Mouse (Mus musculus) C2C12 (cell line): ENCODE results near the gene Myo1f. TPM values are rescaled to one million over a fixed set of nuclear protein-coding genes. Genes with fewer than 3 reads are reported as not detected.
"Not testable (repeated sequence)": the region's sequence is repeated elsewhere in the genome, so short reads cannot be mapped to it uniquely, and the experiment has no call there.

Experiments
- H3K27me3 ChIP-seq: one replicate; pipeline ENCODE4 v1.6.1; 2011; ENCODE audit not compliant: control insufficient read depth, insufficient read depth, insufficient read length
- H3K36me3 ChIP-seq: one replicate; pipeline ENCODE4 v1.6.1; 2011; ENCODE audit not compliant: control insufficient read depth, insufficient read depth
- H3K4me3 ChIP-seq: one replicate; pipeline ENCODE4 v1.5.1; 2011; ENCODE audit warnings: mild to moderate bottlenecking, control low read depth; ENCODE audit not compliant: poor library complexity, insufficient read depth, severe bottlenecking
- H3K79me2 ChIP-seq: one replicate; pipeline ENCODE4 v1.6.1; 2011; ENCODE audit not compliant: control insufficient read depth, insufficient read depth
- H3K79me3 ChIP-seq: one replicate; pipeline ENCODE4 v1.6.1; 2011; ENCODE audit warnings: low read depth, control low read depth
- H3ac ChIP-seq: one replicate; pipeline ENCODE3; 2011; ENCODE audit warnings: low read depth; ENCODE audit not compliant: control insufficient read depth, insufficient read length
- CEBPB ChIP-seq: IDR thresholded peaks from one replicate; pipeline ENCODE4 v1.6.1; 2011; ENCODE audit warnings: low read depth, mild to moderate bottlenecking, control low read depth, moderate library complexity
- CTCF ChIP-seq: IDR thresholded peaks from one replicate; pipeline ENCODE4 v1.5.1; 2011; ENCODE audit not compliant: control insufficient read depth, insufficient read depth, insufficient read length
- FOSL1 ChIP-seq: IDR thresholded peaks from one replicate; pipeline ENCODE4 v1.8.0; 2011; ENCODE audit warnings: mild to moderate bottlenecking, low read length; ENCODE audit not compliant: poor library complexity, insufficient read depth, severe bottlenecking
- MAX ChIP-seq: IDR thresholded peaks from one replicate; pipeline ENCODE4 v1.6.1; 2011; ENCODE audit warnings: mild to moderate bottlenecking, control low read depth
- MYOD1 ChIP-seq: IDR thresholded peaks from one replicate; pipeline ENCODE4 v1.6.1; 2011; ENCODE audit warnings: low read depth; ENCODE audit not compliant: control insufficient read depth, insufficient read length
- MYOG ChIP-seq: IDR thresholded peaks from one replicate; pipeline ENCODE4 v1.6.1; 2011; ENCODE audit not compliant: control insufficient read depth, insufficient read length; ENCODE audit errors: extremely low read depth
- USF1 ChIP-seq: IDR thresholded peaks from one replicate; pipeline ENCODE4 v1.6.1; 2011; ENCODE audit warnings: low read depth, mild to moderate bottlenecking, control low read depth, moderate library complexity
- polyA plus RNA-seq: library from polyadenylated mRNA; unstranded; fragments of >200 nt; fragmentation: generic; extraction: Trizol; gene quantifications from one replicate; pipeline ENCODE4 v1.2.1, GENCODE M21; 2012; ENCODE audit warnings: missing spikeins

Myo1f gene
- polyA plus RNA-seq, 1 experiment, result not detected

DNA sequence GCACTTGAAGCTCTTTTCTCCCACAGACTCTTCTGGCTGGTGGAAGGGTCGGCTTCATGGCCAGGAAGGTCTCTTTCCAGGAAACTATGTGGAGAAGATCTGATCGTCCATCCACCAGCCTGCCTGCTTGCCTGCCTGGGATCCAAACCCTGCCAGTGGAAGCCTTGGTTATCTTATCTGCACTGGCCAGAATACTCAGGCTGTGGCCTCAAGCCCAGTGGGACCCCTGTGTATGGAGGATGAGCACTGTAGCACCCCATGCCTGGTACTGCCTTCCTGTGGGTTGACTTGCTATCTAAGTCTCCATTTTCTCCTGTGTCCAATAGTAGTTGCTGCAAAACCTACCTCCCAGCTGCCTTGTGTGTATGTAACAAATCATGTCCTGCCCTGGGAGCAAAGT, 51.8 kb downstream of the Myo1f start:
- H3K79me2 ChIP-seq, result no peaks in the 10 kb centered on the region
- no peaks in the 10 kb centered on the region for H3K27me3 ChIP-seq
- TF ChIP-seq CEBPB (no peak), MAX (no peak), USF1 (no peak), MYOG (no peak)
- H3K4me3 ChIP-seq, result no peak overlapping the region
- no peak overlapping the region for H3ac ChIP-seq
- H3K36me3 ChIP-seq, result no peaks in the 10 kb centered on the region
- no peaks in the 10 kb centered on the region for H3K79me3 ChIP-seq

DNA sequence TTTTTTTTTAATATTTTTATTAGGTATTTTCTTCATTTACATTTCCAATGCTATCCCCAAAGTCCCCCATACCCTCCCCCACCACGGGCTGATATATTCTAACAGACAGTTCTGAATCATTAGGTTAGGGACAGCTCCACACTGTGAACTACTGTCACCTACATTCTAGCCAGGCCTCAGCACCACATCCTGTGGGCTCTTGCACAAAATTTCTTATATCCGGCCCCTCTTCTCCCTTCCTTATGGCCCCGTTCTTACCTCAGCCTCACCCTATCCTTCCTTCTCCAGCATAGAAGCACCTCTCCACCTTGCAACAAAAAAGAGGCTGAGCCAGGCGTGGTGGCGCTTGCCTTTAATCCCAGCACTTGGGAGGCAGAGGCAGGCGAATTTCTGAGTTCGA, 55.0 kb downstream of the Myo1f start:
- Histone ChIP-seq H3K79me2 (no peaks in the 10 kb centered on the region), H3K79me3 (no peaks in the 10 kb centered on the region), H3ac (no peak overlapping the region), H3K36me3 (no peaks in the 10 kb centered on the region), H3K4me3 (no peak overlapping the region), H3K27me3 (no peaks in the 10 kb centered on the region)
- TF ChIP-seq MYOG (no peak), CTCF (no peak), MAX (no peak), FOSL1 (no peak), USF1 (no peak), CEBPB (no peak)

- not testable (repeated sequence) for H3ac ChIP-seq, H3K4me3 ChIP-seq, H3K79me2 ChIP-seq, H3K27me3 ChIP-seq, H3K79me3 ChIP-seq, H3K36me3 ChIP-seq
Measured at GRCm38 (mm10) chr17:33613726-33614125, 58.2 kb downstream of the Myo1f start.

DNA sequence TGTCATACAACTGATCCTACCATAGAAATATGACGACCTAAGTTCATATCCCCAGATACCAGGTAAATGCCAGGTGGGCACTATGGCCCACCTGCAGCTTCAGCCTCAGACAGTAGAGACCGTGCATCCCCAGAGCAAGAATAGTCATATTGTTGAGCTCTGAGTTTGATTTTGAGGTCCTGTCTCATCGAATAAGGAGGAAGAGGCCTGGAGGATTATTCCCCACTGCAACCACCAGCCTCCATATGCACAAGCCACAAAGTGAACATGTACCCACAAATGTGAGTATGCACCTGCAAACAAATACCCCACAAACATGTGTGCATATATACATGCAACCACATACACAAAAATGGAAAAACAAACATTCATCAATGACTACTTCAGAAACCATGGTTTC, 71.8 kb downstream of the Myo1f start:
- TF ChIP-seq USF1 (no peak), FOSL1 (no peak), CEBPB (no peak), CTCF (no peak), MAX (no peak), MYOG (no peak), MYOD1 (no peak)
- no peak overlapping the region for H3ac ChIP-seq

DNA sequence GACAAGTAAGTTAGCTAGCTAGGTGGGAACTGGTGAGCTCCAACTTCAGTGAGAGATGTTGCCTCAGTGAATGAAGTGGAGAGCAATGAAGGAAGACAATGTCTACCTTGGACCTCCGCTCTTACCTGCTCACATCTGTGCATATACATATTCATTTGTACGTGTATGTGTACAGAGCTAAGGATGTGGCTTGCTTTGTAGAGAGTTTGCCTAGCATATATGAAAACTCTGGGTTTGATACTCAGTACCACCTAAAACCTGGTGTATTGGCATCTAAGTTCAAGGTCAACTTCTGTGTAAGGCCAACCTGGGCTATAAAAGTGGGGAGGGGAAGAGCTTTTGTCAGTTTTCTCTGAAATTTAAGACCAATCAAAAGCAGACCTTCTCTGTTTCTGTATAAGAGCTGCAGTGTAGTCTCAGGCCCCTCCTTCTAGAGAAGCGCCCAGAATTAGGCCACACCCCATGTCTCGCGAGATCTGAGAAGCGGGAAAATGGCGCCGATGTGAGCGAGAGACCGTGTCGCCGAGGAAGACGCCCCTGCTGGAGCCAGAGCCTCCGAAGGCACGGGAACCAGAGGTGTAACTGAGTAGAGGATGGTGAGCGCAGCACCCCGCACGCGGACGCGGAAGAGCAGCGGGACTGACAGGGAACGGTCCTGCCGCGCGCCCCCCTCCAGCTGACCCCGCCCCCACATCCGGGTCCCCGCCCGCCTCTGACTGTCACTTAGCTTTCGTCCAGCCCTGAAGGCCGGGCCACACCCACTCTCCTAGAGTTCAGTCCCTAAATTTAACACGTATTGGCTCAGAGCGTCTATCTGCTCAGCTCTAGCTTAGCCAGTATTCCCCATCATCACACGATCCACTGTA, 73.3 kb downstream of the Myo1f start, which contains the start of gene Zfp414:
Zfp414 (plus strand) TSS at position 470 of the 866 bp plus-strand sequence.
- peaks cover 11% of the 10 kb centered on the region for H3K36me3 ChIP-seq
- peak within 1 kb of the TSS; percentile 91 for H3ac ChIP-seq
- TF ChIP-seq USF1 (no peak), CTCF (no peak), MYOD1 (no peak), FOSL1 (no peak), CEBPB (no peak), MYOG (no peak), MAX (no peak)
- H3K79me3 ChIP-seq, result peaks cover 3% of the 10 kb centered on the region
- H3K79me2 ChIP-seq, result peaks cover 11% of the 10 kb centered on the region
- no peaks in the 10 kb centered on the region for H3K27me3 ChIP-seq
- H3K4me3 ChIP-seq, result peak within 1 kb of the TSS; percentile 48

More for the DNA sequence above, 71.8 kb downstream of the Myo1f start:
- Histone ChIP-seq H3K4me3 (no peak overlapping the region), H3K79me2 (peaks cover 11% of the 10 kb centered on the region), H3K27me3 (no peaks in the 10 kb centered on the region), H3K79me3 (peaks cover 3% of the 10 kb centered on the region), H3K36me3 (peaks cover 11% of the 10 kb centered on the region)

DNA sequence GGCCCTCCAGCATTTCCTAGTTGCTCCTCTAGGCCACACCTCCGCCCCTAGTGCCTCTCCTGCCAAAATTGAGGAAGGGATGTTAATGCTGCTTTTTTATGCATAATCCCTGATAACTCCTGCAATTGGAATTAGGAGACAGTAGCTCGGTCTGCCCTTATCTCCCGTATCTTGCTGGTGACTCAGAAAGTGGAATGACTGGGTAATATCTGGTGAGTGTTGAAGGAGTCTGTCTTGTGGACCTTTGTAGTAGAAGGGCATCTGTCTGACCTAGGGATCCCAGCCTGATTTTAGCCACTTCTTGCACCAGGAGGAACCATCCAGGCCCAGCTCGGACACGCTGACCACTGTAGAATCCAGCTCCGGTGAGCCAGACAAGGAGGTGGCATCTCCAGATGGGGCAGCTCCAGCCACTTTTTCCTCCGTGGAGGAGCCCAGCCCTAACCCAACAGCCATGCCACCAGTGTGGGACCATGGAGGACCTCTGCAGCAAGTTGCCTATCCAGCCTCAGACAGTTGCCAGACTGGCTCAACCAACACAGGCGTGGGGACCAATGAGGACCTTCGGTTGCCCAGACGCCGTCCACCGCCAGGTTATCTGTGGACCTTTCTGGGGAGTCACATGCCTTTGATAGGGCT, 74.1 kb downstream of the Myo1f start:
- Histone ChIP-seq H3K27me3 (no peaks in the 10 kb centered on the region), H3K4me3 (peak overlapping the region; percentile 48), H3K36me3 (peaks cover 18% of the 10 kb centered on the region), H3K79me2 (peaks cover 11% of the 10 kb centered on the region), H3K79me3 (peaks cover 3% of the 10 kb centered on the region), H3ac (peak overlapping the region; percentile 58)
- TF ChIP-seq MYOG (no peak), MYOD1 (no peak), CTCF (no peak), USF1 (no peak), FOSL1 (no peak), MAX (no peak), CEBPB (no peak)
